Mouse (Mus musculus): Measurements from ENCODE around the gene Rab3c.
A peak's percentile ranks its signal among the peaks of the same experiment; 100 is the strongest.

Rab3c gene

GRCm38 (mm10) chr13:110023031-110023430 is 257.8 kb downstream of the Rab3c start:
- no peak for DNase-seq (ENCODE audit: low spot score in 2 of 2)

DNA sequence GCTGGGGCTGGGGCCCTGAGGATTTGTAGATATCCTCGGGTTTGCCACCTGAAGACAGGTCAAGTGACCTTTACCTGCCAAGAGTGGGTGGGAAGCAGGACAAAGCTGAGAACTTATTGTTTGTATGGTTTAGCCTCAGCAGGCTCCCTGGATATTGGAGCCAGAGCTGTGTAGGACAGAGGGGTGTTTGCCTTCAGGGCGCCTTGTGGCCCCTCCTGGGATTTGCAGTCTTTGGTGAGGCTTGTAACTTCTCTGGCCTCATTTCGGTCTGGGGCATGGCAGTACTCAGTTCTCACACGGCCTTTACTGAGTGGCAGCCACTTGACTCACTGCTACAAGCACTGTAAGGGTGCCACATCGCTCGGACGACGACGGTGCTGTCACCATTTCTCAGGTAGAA is 261.0 kb downstream of the Rab3c start:
- no peak for DNase-seq (ENCODE audit: low spot score in 2 of 2)

DNA sequence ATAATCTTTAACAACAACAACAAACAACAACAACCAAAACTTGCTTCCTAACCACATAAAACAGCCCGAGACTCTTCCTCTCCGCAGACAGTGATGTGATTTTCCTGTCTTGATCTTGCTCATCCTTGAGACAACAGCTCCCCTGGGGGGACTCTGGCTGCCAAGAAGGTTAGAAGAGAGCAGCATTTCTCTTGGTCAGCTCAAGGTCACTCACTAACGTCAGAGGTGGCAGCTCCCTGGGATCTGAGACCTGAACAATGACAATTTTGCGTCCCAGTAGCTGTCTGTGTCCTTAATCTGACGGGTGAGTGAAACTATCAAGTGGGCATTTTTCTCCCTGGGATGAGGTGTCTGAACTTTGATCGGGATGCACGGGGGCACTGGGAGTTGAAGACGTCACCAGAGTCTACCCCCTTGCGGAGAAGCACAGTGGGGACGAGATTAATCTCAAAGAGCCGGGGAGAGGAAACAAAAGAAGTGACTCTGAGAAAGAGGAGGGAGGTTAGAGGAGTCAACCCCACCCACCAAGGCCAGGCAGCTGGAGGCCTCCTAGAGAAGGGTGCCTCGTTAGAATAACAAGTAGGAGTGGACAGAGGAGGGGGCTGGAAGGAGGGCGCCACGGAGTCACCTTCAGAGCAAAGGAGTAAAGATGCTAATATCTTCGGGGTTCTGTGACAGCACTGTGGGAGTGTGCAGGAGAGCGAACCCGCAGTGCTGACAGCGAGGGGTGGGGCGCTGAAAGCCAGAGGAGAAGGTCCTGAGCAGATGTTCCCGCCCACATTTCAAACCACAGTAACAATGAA is 261.7 kb downstream of the Rab3c start:
- no peak for DNase-seq (ENCODE audit: low spot score in 2 of 2)

GRCm38 (mm10) chr13:110018431-110018901 is 262.3 kb downstream of the Rab3c start:
- peak; percentile 49 to 81 for DNase-seq (ENCODE audit: low spot score in 2 of 2)

- DNase-seq (ENCODE audit: low spot score in 2 of 2), result no peak
These were observed 268.8 kb downstream of the Rab3c start for GRCm38 (mm10) chr13:110012029-110012428.

DNA sequence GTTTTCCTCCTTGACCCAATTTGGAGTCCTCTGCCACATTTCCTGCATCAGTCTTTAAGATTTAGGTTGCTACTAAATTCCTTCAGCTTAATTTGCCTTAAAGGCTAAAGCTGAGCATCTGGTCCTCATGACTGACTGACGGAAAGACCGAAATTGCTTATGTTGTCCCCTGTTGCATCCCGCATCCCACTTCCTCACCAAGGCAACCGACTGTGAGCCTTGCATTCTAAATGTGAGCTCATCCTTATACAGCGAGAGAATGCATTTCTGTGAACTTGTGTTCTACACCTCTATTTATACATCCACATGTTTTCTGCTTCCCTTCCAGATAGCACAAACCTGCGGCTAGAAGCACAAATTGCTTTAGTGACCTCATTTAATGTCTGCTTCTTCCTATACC is 269.9 kb downstream of the Rab3c start:
- no peak for DNase-seq (ENCODE audit: low spot score in 2 of 2)

DNA sequence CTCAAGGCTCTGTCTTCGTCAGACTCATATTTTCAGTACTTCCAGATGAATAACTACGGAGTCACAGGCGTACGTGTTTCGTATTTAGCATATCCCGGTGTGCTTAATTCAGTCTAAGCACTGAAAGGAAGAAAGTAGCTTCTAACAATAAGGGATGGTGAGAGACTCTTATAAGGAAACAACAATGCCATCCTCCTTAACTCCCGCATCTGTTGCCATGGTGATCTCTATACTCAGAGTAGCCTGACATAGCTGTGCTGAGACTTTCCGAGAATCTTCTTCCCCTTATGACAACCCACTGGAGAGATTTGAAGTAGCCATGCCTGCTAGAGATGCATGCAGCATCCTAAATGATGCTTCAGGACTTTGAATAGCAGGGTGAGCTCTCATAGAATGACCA is 272.3 kb downstream of the Rab3c start:
- DNase-seq (ENCODE audit: low spot score in 2 of 2), result no peak

GRCm38 (mm10) chr13:110006106-110006781 is 274.6 kb downstream of the Rab3c start:
- no peak for DNase-seq (ENCODE audit: low spot score in 2 of 2)

Measured in spleen, postnatal 4 days (tissue).